Mouse (Mus musculus) G1E (cell line): Measurements from ENCODE around the gene Nes. TPM values are rescaled to one million over a fixed set of nuclear protein-coding genes. Genes with fewer than 3 reads are reported as not detected.
A peak's percentile ranks its signal among the peaks of the same experiment; 100 is the strongest.

Experiments
- ATAC-seq: 2 replicates; pipeline ENCODE4 v1.8.0; 2016; ENCODE audit warnings: mild to moderate bottlenecking; ENCODE audit not compliant: insufficient number of reproducible peaks, poor library complexity, low FRiP score, severe bottlenecking; ENCODE audit errors: extremely low read depth
- DNase-seq: peaks from one replicate; pipeline ENCODE4 v3.0.0; 2012; ENCODE audit warnings: low spot score
- H3K27me3 ChIP-seq: 2 replicates; pipeline ENCODE4 v1.6.1; 2012; ENCODE audit warnings: mild to moderate bottlenecking, low read length, inconsistent platforms; ENCODE audit not compliant: insufficient read depth
- H3K36me3 ChIP-seq: replicated peaks from 2 replicates; pipeline ENCODE3; 2012; ENCODE audit warnings: mild to moderate bottlenecking, inconsistent platforms
- H3K4me1 ChIP-seq: 2 replicates; pipeline ENCODE4 v1.6.1; 2012; ENCODE audit warnings: low read depth, low read length, inconsistent platforms, mixed read lengths; ENCODE audit not compliant: insufficient read depth
- H3K4me3 ChIP-seq: 2 replicates; pipeline ENCODE4 v1.5.1; 2012; ENCODE audit warnings: low read depth, mild to moderate bottlenecking, inconsistent platforms, low read length, moderate library complexity, mixed read lengths
- H3K9me3 ChIP-seq: replicated peaks from 2 replicates; pipeline ENCODE4 v1.6.1; 2012; ENCODE audit warnings: inconsistent platforms
- CTCF ChIP-seq: IDR thresholded peaks from 2 replicates; pipeline ENCODE4 v1.5.1; 2012; ENCODE audit warnings: low read depth, low read length, inconsistent platforms, mixed read lengths
- GATA1 ChIP-seq: IDR thresholded peaks from 2 replicates; pipeline ENCODE4 v1.6.1; 2012; ENCODE audit warnings: borderline replicate concordance, low read length, inconsistent platforms, mixed read lengths
- GATA2 ChIP-seq: IDR thresholded peaks from 2 replicates; pipeline ENCODE4 v1.6.1; 2012; ENCODE audit warnings: low read depth, low read length, inconsistent platforms, borderline replicate concordance
- POLR2AphosphoS5 ChIP-seq: IDR thresholded peaks from 2 replicates; pipeline ENCODE4 v1.6.1; 2012; ENCODE audit warnings: low read depth, low read length, inconsistent platforms; ENCODE audit not compliant: insufficient replicate concordance
- TAL1 ChIP-seq: conservative IDR thresholded peaks from 2 replicates; pipeline ENCODE4 v1.6.1; 2012; ENCODE audit warnings: low read depth, low read length, inconsistent platforms, mixed read lengths
- polyA plus RNA-seq: library from polyadenylated mRNA; stranded (reverse); fragments of >175 nt; gene quantifications from 2 replicates; pipeline ENCODE4 v1.2.3, GENCODE M21; 2012
- total RNA-seq, 2 experiments: library from RNA; stranded (forward) in 1 of 2; stranded (reverse) in 1 of 2; fragments of 200-1000 nt in 1 of 2; fragments of >200 nt in 1 of 2; fragmentation: Nextera tagmentation in 1 of 2; gene quantifications; 2 replicates each; pipeline ENCODE4 v1.2.3; 2014 to 2017

The Nes gene
- total and polyA plus RNA-seq, 3 experiments: 0.02 to 0.22 TPM; not detected in 1

DNA sequence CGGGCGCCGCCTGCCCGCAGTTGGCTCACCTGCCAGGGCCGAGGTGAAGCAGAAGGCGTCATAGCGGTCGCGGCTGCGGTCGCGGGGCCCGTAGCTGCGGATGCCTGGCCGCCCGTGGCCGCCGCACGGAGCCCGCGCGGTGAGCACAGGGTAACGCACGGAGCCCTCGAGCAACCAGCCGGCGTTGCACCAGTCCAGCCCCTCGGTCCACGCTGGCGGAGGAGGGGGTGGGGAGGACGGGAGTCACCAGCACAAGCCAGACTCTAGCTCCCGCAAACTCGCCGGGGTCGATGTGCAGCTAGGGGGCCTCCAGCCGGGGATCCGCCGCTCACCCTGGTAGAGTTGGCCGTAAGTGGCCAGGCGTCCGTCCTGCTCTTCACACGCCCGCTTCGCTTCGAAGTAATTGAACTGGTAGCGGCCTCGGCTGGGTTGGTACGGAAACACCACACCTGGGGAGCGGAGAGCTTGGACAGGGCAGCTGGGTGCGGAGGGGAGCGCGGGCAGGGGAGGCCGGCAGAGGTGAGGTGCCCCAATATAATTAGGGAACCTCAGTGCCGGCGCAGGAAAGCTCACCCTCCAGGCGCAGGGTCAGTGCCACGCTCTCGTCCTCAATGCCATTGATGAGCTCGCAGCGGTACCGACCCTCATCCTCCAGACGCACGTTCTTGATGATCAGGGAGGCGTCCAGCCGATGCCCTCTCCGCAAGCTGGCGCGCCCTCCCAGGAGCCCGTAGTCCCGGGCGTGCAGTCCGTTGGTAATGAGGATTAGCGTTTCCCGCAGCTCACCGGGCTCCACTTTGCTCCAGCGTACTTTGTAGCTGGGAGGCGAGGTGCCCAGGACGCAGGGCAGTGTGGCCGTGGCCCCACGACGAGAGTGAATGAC, 52.6 kb downstream of the Nes start:
- Histone ChIP-seq H3K9me3 (peaks cover 15% of the 10 kb centered on the region), H3K27me3 (peaks cover 44% of the 10 kb centered on the region), H3K4me3 (no peak overlapping the region; the same call in 1 of the 2 replicates), H3K36me3 (no peaks in the 10 kb centered on the region), H3K4me1 (peaks cover 4% of the 10 kb centered on the region; the same call in 1 of the 2 replicates)
- ATAC-seq: no peak
- no peak for DNase-seq
- TF ChIP-seq GATA1 (no peak), POLR2AphosphoS5 (no peak), GATA2 (no peak), CTCF (no peak), TAL1 (no peak)

DNA sequence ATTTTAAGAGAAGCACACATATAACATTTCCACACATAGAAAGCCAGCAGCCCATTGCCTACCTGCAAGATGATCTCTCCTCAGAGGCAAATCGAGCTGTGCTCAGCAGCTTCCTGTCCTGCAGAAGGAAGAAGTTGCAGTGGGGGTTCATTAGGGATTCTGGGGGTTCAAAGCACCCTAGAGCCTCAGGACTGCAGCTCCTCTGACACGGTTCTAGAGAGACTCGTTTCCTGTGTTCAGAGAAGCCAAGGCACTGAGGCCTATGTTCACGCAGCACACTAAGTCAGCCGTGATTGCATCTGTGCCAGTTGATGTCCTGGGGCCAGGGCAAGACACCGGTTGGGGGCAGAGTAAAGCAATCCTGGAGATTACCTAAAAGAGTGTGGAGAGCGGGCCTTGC, 55.9 kb downstream of the Nes start:
- Histone ChIP-seq H3K9me3 (peaks cover 16% of the 10 kb centered on the region), H3K27me3 (peaks cover 42% of the 10 kb centered on the region), H3K4me1 (peaks cover 4% of the 10 kb centered on the region; the same call in 1 of the 2 replicates), H3K36me3 (no peaks in the 10 kb centered on the region), H3K4me3 (no peak overlapping the region)
- no peak for DNase-seq
- TF ChIP-seq POLR2AphosphoS5 (no peak), GATA1 (no peak), CTCF (no peak), TAL1 (no peak), GATA2 (no peak)
- ATAC-seq: no peak

DNA sequence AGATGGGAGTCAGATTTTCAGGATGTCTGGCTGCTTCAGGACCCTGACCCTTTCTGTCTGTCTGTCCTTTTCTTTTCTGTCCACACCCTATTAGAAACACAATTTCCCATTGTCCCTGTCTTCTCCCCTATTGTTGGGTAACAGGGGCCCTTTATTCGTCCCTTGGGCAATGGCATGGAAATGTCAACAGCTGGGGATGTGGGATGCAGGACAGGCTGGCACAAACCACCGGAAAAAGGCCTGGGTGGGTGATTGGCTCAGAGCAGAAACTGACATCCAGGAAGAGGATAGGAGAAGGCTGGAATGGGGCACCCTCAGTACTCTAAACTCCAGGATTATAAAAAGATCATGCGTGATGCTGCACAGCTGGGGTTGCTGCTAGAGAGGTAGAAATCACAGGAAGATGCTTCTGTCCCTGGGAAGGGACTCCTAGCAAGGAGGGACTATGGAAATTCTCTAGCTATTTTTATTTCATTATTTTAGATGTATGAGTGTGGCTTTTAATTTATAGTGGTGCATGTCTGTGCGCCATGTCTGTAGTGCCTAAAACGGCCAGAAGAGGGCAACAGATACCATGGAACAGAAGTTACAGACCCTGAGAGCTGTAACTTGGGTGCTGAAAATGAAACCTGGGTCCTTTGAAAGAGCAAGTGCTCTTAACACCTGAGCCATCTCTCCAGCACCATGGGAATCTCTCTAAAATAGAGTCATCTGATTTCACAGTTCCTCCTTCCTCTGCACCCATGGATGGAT, 56.7 kb downstream of the Nes start, which contains the start of gene Hapln2:
Gene Hapln2 (minus strand): TSS at position 150 of the 753 bp plus-strand sequence.
- Histone ChIP-seq H3K4me3 (no peak within 1 kb of the TSS), H3K36me3 (no peaks in the 10 kb centered on the region), H3K9me3 (peaks cover 16% of the 10 kb centered on the region), H3K4me1 (peaks cover 4% of the 10 kb centered on the region; the same call in 1 of the 2 replicates), H3K27me3 (peaks cover 35% of the 10 kb centered on the region)
- ATAC-seq (no peak), DNase-seq (no peak)
- TF ChIP-seq CTCF (peak; percentile 7; the same call in 1 of the 2 replicates), GATA1 (no peak), POLR2AphosphoS5 (no peak), TAL1 (no peak), GATA2 (no peak)

Other genes starting within 250 kb of the Nes start
- not detected in 2 replicates for gene Lrrc71, start 222.5 kb upstream of the Nes start, total RNA-seq (2014; fragmentation: Nextera tagmentation)
- gene Lrrc71, start 222.5 kb upstream of the Nes start, total RNA-seq (2017): 0.23 and 0.33 TPM in 2 replicates
- not detected in 2 replicates for gene Lrrc71, start 222.5 kb upstream of the Nes start, polyA plus RNA-seq
- gene Ntrk1, start 175.9 kb upstream of the Nes start, total RNA-seq (2014; fragmentation: Nextera tagmentation): not detected in 2 replicates
- not detected in 2 replicates for gene Ntrk1, start 175.9 kb upstream of the Nes start, total RNA-seq (2017)
- gene Ntrk1, start 175.9 kb upstream of the Nes start, polyA plus RNA-seq: not detected in 2 replicates
- not detected in 2 replicates for gene Insrr, start 174.1 kb upstream of the Nes start, total RNA-seq (2014; fragmentation: Nextera tagmentation)
- gene Insrr, start 174.1 kb upstream of the Nes start, total RNA-seq (2017): 0.05 and 0.06 TPM in 2 replicates
- gene Insrr, start 174.1 kb upstream of the Nes start, polyA plus RNA-seq: not detected in 2 replicates
- not detected in 2 replicates for gene Pear1, start 146.8 kb upstream of the Nes start, total RNA-seq (2014; fragmentation: Nextera tagmentation)
- gene Pear1, start 146.8 kb upstream of the Nes start, total RNA-seq (2017): under 0.01 and 0.05 TPM in 2 replicates
- gene Pear1, start 146.8 kb upstream of the Nes start, polyA plus RNA-seq: not detected in 2 replicates
- not detected in 2 replicates for gene Sh2d2a, start 124.3 kb upstream of the Nes start, total RNA-seq (2014; fragmentation: Nextera tagmentation)
- 0.16 and 0.17 TPM in 2 replicates for gene Sh2d2a, start 124.3 kb upstream of the Nes start, total RNA-seq (2017)
- gene Sh2d2a, start 124.3 kb upstream of the Nes start, polyA plus RNA-seq: not detected in 2 replicates
- gene Prcc, start 85.5 kb upstream of the Nes start, total RNA-seq (2014; fragmentation: Nextera tagmentation): 41.3 and 44.7 TPM in 2 replicates
- gene Prcc, start 85.5 kb upstream of the Nes start, total RNA-seq (2017): 28.5 and 32.3 TPM in 2 replicates
- 75.9 and 99.7 TPM in 2 replicates for gene Prcc, start 85.5 kb upstream of the Nes start, polyA plus RNA-seq
- 722 and 799 TPM in 2 replicates for gene Hdgf, start 64.8 kb upstream of the Nes start, total RNA-seq (2014; fragmentation: Nextera tagmentation)
- 506 and 578 TPM in 2 replicates for gene Hdgf, start 64.8 kb upstream of the Nes start, total RNA-seq (2017)
- 1,810 and 2,017 TPM in 2 replicates for gene Hdgf, start 64.8 kb upstream of the Nes start, polyA plus RNA-seq
- 289 and 317 TPM in 2 replicates for gene Mrpl24, start 51.6 kb upstream of the Nes start, total RNA-seq (2014; fragmentation: Nextera tagmentation)
- 183 and 204 TPM in 2 replicates for gene Mrpl24, start 51.6 kb upstream of the Nes start, total RNA-seq (2017)
- 21.2 and 24.9 TPM in 2 replicates for gene Mrpl24, start 51.6 kb upstream of the Nes start, polyA plus RNA-seq
- 67.3 and 70.8 TPM in 2 replicates for gene Isg20l2, start 40.8 kb upstream of the Nes start, total RNA-seq (2014; fragmentation: Nextera tagmentation)
- 54.1 and 54.9 TPM in 2 replicates for gene Isg20l2, start 40.8 kb upstream of the Nes start, total RNA-seq (2017)
- 15.8 and 18.3 TPM in 2 replicates for gene Isg20l2, start 40.8 kb upstream of the Nes start, polyA plus RNA-seq
- gene Rrnad1, start 40.4 kb upstream of the Nes start, total RNA-seq (2014; fragmentation: Nextera tagmentation): 14.9 and 20.4 TPM in 2 replicates
- gene Rrnad1, start 40.4 kb upstream of the Nes start, total RNA-seq (2017): 19.2 and 24.8 TPM in 2 replicates
- 28.7 and 38.2 TPM in 2 replicates for gene Rrnad1, start 40.4 kb upstream of the Nes start, polyA plus RNA-seq
- gene Crabp2, start 22.4 kb upstream of the Nes start, total RNA-seq (2014; fragmentation: Nextera tagmentation): not detected in 2 replicates
- 0.38 TPM in 1 of 2 replicates, not detected in the other for gene Crabp2, start 22.4 kb upstream of the Nes start, total RNA-seq (2017)
- gene Crabp2, start 22.4 kb upstream of the Nes start, polyA plus RNA-seq: not detected in 2 replicates
- gene Bcan, start 29.2 kb downstream of the Nes start, total RNA-seq (2014; fragmentation: Nextera tagmentation): not detected in 2 replicates
- gene Bcan, start 29.2 kb downstream of the Nes start, total RNA-seq (2017): 0.06 TPM in 1 of 2 replicates, not detected in the other
- gene Bcan, start 29.2 kb downstream of the Nes start, polyA plus RNA-seq: not detected in 2 replicates
- gene Hapln2, start 56.5 kb downstream of the Nes start, total RNA-seq (2014; fragmentation: Nextera tagmentation): not detected in 2 replicates
- not detected in 2 replicates for gene Hapln2, start 56.5 kb downstream of the Nes start, total RNA-seq (2017)
- gene Hapln2, start 56.5 kb downstream of the Nes start, polyA plus RNA-seq: not detected in 2 replicates
- 22.5 and 27.8 TPM in 2 replicates for gene Gpatch4, start 72.0 kb downstream of the Nes start, total RNA-seq (2014; fragmentation: Nextera tagmentation)
- gene Gpatch4, start 72.0 kb downstream of the Nes start, total RNA-seq (2017): 15.0 and 16.6 TPM in 2 replicates
- gene Gpatch4, start 72.0 kb downstream of the Nes start, polyA plus RNA-seq: 31.3 and 48.1 TPM in 2 replicates
- gene Naxe, start 87.4 kb downstream of the Nes start, total RNA-seq (2014; fragmentation: Nextera tagmentation): 41.1 and 42.1 TPM in 2 replicates
- gene Naxe, start 87.4 kb downstream of the Nes start, total RNA-seq (2017): 40.1 and 42.4 TPM in 2 replicates
- gene Naxe, start 87.4 kb downstream of the Nes start, polyA plus RNA-seq: 44.1 and 52.8 TPM in 2 replicates
- gene Ttc24, start 107.2 kb downstream of the Nes start, total RNA-seq (2014; fragmentation: Nextera tagmentation): not detected in 2 replicates
- gene Ttc24, start 107.2 kb downstream of the Nes start, total RNA-seq (2017): 0.05 TPM in 1 of 2 replicates, not detected in the other
- gene Ttc24, start 107.2 kb downstream of the Nes start, polyA plus RNA-seq: not detected in 2 replicates
- gene Iqgap3, start 110.9 kb downstream of the Nes start, total RNA-seq (2014; fragmentation: Nextera tagmentation): 20.2 and 29.3 TPM in 2 replicates
- gene Iqgap3, start 110.9 kb downstream of the Nes start, total RNA-seq (2017): 22.8 and 22.9 TPM in 2 replicates
- gene Iqgap3, start 110.9 kb downstream of the Nes start, polyA plus RNA-seq: 10.6 and 13.8 TPM in 2 replicates
- 125 and 128 TPM in 2 replicates for gene Mef2d, start 171.3 kb downstream of the Nes start, total RNA-seq (2014; fragmentation: Nextera tagmentation)
- gene Mef2d, start 171.3 kb downstream of the Nes start, total RNA-seq (2017): 15.4 and 17.0 TPM in 2 replicates
- gene Mef2d, start 171.3 kb downstream of the Nes start, polyA plus RNA-seq: 133 and 141 TPM in 2 replicates